Mouse (Mus musculus): ENCODE measurements at regions not wholly inside any gene's neighbourhood (a gene's known extent, or its start where the extent isn't known, plus 50 kb on each side); places are given as distances from the start of the nearest gene placed in this dataset.

DNA sequence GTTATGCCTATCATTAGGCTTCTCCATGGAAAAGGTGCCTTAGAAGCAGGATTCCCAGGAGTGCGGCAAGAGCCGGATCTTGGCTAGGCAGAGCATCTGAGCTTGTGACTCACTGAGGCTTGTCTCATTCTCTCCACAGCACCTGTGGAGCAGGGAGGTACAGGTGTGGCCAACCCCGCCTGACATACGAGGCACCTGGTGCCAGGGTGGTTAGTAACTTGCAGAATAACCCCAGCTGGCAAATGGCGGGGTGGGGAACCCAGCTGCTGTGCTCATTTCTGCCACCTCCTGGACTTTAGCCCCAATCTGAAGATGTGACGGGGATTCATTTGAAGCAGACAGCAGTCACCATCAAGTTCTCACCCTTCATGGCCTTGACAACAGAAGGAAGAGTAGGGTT is 96.2 kb downstream of the Pdgfra start:
- no peaks in the 10 kb centered on the region for H3K36me3 ChIP-seq
- WGBS: 86% methylated on average over 6 of the region's 6 CpGs
- H3K4me3 ChIP-seq: no peak overlapping the region
- H3K27me3 ChIP-seq: no peaks in the 10 kb centered on the region
- 0 out of 2 replicates have a peak overlapping the region, but pooled peaks have one; percentile 75 for H3K27ac ChIP-seq
- ATAC-seq (ENCODE audit: low FRiP score): no peak
- H3K9ac ChIP-seq: 0 out of 2 replicates have a peak overlapping the region, but pooled peaks have one; percentile 29
- peaks cover 14% of the 10 kb centered on the region for H3K4me1 ChIP-seq (replicated peaks)
- no peaks in the 10 kb centered on the region for H3K9me3 ChIP-seq
- H3K4me2 ChIP-seq: no peak overlapping the region

DNA sequence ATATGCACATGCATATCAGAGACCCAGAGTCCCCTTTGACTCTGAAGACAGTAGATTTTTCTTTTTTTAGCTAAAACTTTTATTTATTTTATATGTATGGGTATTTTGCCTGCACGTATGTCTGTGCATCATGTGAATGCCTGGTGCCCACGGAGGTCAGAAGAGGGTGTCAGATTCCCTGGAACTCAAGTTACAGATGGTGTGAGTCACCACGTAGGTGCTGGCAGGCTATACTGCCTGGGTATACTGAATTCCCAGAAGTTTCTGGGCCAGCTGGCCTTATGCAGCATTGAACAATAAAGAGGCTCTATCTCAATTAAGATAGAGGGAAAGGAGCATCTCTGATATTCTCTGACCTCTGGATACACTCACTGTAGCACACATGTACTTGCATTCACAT is 97.6 kb downstream of the Pdgfra start:
- Histone ChIP-seq H3K27me3 (no peaks in the 10 kb centered on the region), H3K4me3 (no peak overlapping the region), H3K36me3 (no peaks in the 10 kb centered on the region), H3K9me3 (no peaks in the 10 kb centered on the region), H3K9ac (no peak overlapping the region), H3K4me2 (no peak overlapping the region), H3K27ac (no peak overlapping the region), H3K4me1 (replicated peaks) (peaks cover 14% of the 10 kb centered on the region)
- WGBS: 85% methylated on average over 3 of the region's 3 CpGs
- no peak for ATAC-seq (ENCODE audit: low FRiP score)

DNA sequence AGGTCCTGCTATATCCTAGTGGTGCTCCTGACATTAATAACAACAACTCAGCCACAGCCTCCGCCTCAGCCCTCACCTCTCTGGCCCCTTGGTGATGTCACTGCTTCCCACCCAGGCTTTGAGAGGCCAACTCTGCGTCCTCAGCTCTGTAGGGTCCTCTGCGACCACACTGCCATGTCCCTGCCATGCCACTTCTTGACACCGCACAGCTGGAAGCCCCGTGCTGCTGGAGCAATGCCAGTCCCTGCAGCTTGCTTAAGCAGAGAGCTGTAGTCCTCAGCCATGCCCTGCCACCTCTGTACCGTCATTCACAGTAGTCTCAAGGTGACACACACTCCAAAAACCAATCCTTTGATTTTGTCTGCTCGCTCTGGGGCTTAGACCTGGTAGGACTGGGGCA is 101.3 kb downstream of the Pdgfra start:
- no peaks in the 10 kb centered on the region for H3K9me3 ChIP-seq
- no peaks in the 10 kb centered on the region for H3K36me3 ChIP-seq
- no peak overlapping the region for H3K4me2 ChIP-seq
- H3K27me3 ChIP-seq: no peaks in the 10 kb centered on the region
- no peak for ATAC-seq (ENCODE audit: low FRiP score)
- no peak overlapping the region for H3K4me3 ChIP-seq
- WGBS: 87% methylated on average over 7 of the region's 7 CpGs
- H3K4me1 ChIP-seq (replicated peaks): no peaks in the 10 kb centered on the region
- H3K9ac ChIP-seq: no peak overlapping the region
- H3K27ac ChIP-seq: no peak overlapping the region

DNA sequence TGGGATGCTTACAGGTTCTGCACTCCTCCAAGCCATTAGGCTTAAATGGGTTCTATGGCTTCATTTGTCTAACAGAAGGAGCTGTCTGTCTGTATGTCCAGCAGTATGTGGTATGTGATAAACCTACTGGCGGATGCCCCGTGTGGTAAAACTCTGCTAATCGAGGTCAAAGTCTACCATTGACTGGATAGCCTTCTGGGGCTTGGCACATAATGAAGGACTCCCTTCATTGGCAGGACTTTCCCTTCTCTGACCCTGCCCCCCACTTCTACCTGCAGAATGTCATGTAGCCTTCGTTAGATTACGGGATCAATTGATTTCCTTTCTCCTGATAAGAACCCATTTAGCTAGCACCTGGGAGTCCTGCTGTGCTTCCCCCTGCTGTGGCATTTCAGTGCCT is 101.7 kb downstream of the Pdgfra start:
- H3K27ac ChIP-seq: no peak overlapping the region
- H3K4me1 ChIP-seq (replicated peaks): no peaks in the 10 kb centered on the region
- no peak overlapping the region for H3K4me3 ChIP-seq
- H3K4me2 ChIP-seq: no peak overlapping the region
- H3K36me3 ChIP-seq: no peaks in the 10 kb centered on the region
- H3K9me3 ChIP-seq: no peaks in the 10 kb centered on the region
- ATAC-seq (ENCODE audit: low FRiP score): no peak
- 88% methylated on average over 5 of the region's 5 CpGs for WGBS
- no peaks in the 10 kb centered on the region for H3K27me3 ChIP-seq
- no peak overlapping the region for H3K9ac ChIP-seq

DNA sequence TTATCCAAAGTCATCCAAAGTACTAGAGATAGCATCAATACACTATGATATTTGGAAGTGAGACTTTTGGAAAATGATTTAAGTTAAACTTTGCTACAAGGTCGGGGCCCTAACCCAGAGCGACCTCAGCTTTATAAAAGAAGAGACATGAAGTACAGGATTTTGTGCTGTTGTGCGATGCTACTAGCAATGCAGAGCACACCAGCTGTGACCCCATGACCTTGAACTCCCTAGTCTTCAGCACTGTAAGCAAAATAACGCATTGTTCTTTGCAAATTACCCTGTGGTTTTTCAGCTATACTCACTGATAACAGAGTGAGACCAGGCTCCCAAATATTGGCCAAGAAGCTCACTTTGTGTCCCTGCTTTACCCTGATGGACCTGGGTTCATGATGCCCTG is 104.1 kb downstream of the Pdgfra start:
- Histone ChIP-seq H3K9ac (no peak overlapping the region), H3K27me3 (no peaks in the 10 kb centered on the region), H3K4me2 (no peak overlapping the region), H3K27ac (no peak overlapping the region), H3K36me3 (no peaks in the 10 kb centered on the region), H3K4me3 (no peak overlapping the region), H3K4me1 (replicated peaks) (no peaks in the 10 kb centered on the region), H3K9me3 (no peaks in the 10 kb centered on the region)
- 81% methylated on average over 4 of the region's 4 CpGs for WGBS
- no peak for ATAC-seq (ENCODE audit: low FRiP score)

DNA sequence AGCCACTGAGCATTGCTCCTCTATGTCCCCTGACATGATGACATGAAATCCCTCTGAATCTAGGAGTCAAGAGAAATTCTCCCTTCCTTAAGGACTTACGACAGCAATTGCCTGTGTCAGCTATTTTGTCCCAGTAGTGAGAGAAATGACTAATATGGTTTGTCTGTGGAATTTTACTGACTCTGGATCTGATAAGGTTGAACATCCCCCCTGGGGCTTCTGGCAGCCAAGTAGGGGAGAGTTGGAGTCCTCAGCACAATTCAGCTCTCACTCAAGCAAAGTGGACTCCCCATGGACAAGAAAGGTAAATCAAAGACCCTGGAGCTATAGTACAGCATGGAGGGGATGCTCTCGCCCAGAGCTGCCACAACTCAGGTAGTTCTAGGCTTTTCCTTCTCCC is 105.0 kb downstream of the Pdgfra start:
- no peaks in the 10 kb centered on the region for H3K9me3 ChIP-seq
- H3K4me2 ChIP-seq: no peak overlapping the region
- H3K4me3 ChIP-seq: no peak overlapping the region
- no peaks in the 10 kb centered on the region for H3K4me1 ChIP-seq (replicated peaks)
- H3K9ac ChIP-seq: no peak overlapping the region
- 58% methylated on average over 2 of the region's 2 CpGs for WGBS
- H3K36me3 ChIP-seq: no peaks in the 10 kb centered on the region
- no peak overlapping the region for H3K27ac ChIP-seq
- ATAC-seq (ENCODE audit: low FRiP score): no peak
- H3K27me3 ChIP-seq: no peaks in the 10 kb centered on the region

DNA sequence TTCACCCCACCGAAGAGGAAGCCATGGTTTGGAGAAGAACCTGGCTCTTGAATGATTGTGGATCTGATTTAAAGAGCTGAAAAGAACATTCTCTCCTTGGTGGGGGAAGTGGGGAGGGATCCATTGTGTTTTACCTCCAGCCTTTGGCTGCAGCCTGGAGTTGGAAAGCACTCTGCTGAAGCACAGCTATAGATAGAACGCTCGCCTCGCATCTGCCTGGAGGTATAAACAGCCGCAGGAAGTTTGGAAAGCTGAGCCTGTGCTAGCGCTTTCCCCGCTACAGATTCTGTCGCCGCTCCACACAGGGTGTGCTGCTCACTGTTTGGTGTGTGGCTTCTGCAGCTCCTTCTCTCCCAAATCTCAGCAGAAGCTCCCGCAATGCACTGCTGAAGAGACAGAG is 108.2 kb downstream of the Pdgfra start:
- no peaks in the 10 kb centered on the region for H3K27me3 ChIP-seq
- H3K27ac ChIP-seq: no peak overlapping the region
- no peak overlapping the region for H3K4me3 ChIP-seq
- no peaks in the 10 kb centered on the region for H3K9me3 ChIP-seq
- no peak overlapping the region for H3K4me2 ChIP-seq
- no peaks in the 10 kb centered on the region for H3K4me1 ChIP-seq (replicated peaks)
- WGBS: 89% methylated on average over 10 of the region's 10 CpGs
- H3K9ac ChIP-seq: no peak overlapping the region
- no peaks in the 10 kb centered on the region for H3K36me3 ChIP-seq
- ATAC-seq (ENCODE audit: low FRiP score): no peak

DNA sequence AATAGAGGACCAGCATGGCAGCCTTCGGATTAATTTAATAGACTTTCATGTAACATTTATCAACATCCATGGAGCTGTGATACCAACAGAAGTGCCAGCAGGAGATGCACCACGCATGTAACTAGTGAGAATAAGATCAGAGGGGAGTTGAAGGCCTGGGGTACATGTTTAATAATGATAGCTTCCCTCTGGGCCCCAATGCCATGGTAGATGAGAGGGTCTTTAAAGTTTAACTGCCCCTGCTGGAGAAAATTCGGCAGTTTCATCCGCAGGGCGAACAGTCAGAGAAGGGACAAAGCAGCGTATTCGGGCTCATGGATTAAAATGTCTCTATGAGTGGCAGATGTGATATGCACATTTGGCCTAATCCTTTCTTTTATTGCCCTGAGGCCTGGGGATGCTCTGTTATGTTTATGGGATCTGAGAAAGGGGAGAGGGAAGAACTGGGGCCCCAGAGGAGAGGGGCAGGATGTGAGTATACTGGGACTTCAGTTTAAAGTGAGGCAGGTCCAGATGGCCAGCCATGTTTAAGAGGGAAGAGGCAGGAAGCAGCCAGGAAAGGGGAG is 114.1 kb downstream of the Pdgfra start:
- 0 out of 2 replicates have a peak, but pooled peaks cover 7% of the 10 kb centered on the region for H3K4me1 ChIP-seq (replicated peaks)
- H3K27me3 ChIP-seq: no peaks in the 10 kb centered on the region
- H3K9ac ChIP-seq: 0 out of 2 replicates have a peak overlapping the region, but pooled peaks have one; percentile 24
- no peaks in the 10 kb centered on the region for H3K9me3 ChIP-seq
- ATAC-seq (ENCODE audit: low FRiP score): no peak
- no peaks in the 10 kb centered on the region for H3K36me3 ChIP-seq
- H3K4me2 ChIP-seq: no peak overlapping the region
- no peak overlapping the region for H3K4me3 ChIP-seq
- H3K27ac ChIP-seq: peak overlapping the region; percentile 9; the same call in 1 of the 2 replicates
- 75% methylated on average over 7 of the region's 7 CpGs for WGBS

DNA sequence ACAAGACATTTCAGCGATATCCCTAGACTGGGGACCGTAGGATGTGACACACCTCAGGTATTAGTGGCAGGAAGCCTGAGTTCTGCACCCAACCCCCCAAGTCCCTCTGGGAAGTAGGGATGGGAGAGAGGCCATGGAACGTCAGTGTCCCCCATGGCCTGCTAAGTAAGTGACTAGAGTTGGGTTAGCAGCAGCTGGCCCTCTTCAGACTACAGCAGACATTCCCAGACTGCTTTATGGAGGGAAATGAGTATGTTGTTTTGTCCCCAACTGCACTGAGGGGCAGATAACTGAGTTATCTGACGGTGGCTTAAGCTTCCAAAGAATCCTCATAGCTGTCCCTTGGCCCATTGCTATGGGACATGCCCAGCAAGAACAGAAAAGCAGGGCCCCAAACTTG is 114.8 kb downstream of the Pdgfra start:
- no peak overlapping the region for H3K4me2 ChIP-seq
- WGBS: 83% methylated on average over 4 of the region's 4 CpGs
- H3K9ac ChIP-seq: no peak overlapping the region
- ATAC-seq (ENCODE audit: low FRiP score): no peak
- no peak overlapping the region for H3K27ac ChIP-seq
- H3K4me1 ChIP-seq (replicated peaks): 0 out of 2 replicates have a peak, but pooled peaks cover 7% of the 10 kb centered on the region
- no peak overlapping the region for H3K4me3 ChIP-seq
- H3K9me3 ChIP-seq: no peaks in the 10 kb centered on the region
- no peaks in the 10 kb centered on the region for H3K36me3 ChIP-seq
- H3K27me3 ChIP-seq: no peaks in the 10 kb centered on the region

DNA sequence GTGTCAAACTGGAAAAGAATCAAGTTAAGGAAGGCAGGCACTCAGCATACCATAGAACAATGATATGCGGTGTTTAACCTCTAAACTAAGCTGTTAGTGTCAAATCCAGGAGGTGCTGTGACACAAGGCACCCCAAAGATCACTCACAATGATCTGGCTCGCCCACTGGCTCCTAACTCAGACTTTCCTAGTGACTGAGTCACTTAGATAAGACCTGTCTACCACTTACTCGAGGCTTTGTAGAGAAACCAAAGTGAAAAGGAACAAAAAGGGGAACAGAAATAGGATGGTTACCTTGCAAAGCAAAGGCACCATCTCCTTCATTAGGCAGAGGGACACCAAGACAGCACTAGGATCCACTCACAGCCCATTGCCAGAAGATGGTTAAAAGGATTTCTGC is 115.7 kb downstream of the Pdgfra start:
- Histone ChIP-seq H3K27me3 (no peaks in the 10 kb centered on the region), H3K4me1 (replicated peaks) (0 out of 2 replicates have a peak, but pooled peaks cover 7% of the 10 kb centered on the region), H3K9ac (no peak overlapping the region), H3K36me3 (no peaks in the 10 kb centered on the region), H3K4me2 (no peak overlapping the region), H3K27ac (no peak overlapping the region), H3K9me3 (no peaks in the 10 kb centered on the region), H3K4me3 (no peak overlapping the region)
- WGBS: 89% methylated on average over 3 of the region's 3 CpGs
- no peak for ATAC-seq (ENCODE audit: low FRiP score)

DNA sequence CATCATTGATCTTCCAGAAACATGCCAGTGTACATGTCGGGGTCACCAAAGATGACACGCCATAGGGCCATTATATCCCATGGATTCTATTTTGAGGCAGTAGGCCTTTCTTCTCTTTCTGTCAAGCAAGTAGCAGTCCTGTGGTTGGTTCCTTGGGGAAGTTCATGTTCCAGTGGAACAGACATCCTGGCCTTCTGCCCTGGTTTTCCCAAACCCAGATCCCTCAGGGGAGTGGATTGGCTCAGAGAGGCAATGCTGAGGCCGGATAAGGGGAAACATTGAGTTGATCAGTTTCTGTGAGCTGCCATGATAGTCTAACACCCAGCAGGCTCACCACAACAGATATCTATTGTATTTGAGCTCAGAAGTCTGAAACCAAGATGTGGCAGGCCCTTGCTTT is 125.9 kb downstream of the Pdgfra start:
- H3K27me3 ChIP-seq: no peaks in the 10 kb centered on the region
- H3K27ac ChIP-seq: no peak overlapping the region
- H3K4me3 ChIP-seq: no peak overlapping the region
- no peak for ATAC-seq (ENCODE audit: low FRiP score)
- no peaks in the 10 kb centered on the region for H3K36me3 ChIP-seq
- no peak overlapping the region for H3K4me2 ChIP-seq
- no peak overlapping the region for H3K9ac ChIP-seq
- no peaks in the 10 kb centered on the region for H3K4me1 ChIP-seq (replicated peaks)
- H3K9me3 ChIP-seq: no peaks in the 10 kb centered on the region
- WGBS: 92% methylated on average over 3 of the region's 3 CpGs

DNA sequence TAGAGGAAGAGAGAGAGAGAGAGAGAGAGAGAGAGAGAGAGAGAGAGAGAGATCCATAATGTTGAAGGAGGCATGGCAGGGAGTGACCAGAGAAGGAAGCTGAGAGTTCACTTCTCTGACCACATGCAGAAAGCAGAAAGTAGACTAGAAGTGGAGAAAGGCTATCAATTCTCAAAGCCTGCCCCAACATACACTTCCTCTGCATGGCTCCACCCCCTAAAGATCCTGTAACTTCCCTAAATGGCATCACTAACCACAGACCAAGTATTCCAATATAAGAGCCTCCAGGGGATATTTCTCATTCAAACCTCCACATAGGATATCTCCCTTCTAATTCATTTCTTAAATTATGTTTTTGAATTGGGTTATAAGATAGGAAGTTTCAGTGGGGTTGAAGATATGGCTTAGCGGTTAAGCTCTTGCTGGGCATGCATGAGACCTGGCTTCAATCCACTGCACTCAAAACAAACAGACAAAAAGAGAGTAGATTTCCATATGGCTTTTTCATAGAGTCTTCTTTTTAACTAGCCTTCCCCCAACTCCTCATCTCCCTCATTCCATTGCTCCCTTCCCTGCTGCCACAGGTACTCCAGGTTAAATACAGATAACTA is 127.6 kb downstream of the Pdgfra start:
- Histone ChIP-seq H3K4me3 (no peak overlapping the region), H3K4me2 (no peak overlapping the region), H3K9ac (no peak overlapping the region), H3K27me3 (no peaks in the 10 kb centered on the region), H3K9me3 (no peaks in the 10 kb centered on the region), H3K27ac (no peak overlapping the region), H3K4me1 (replicated peaks) (no peaks in the 10 kb centered on the region), H3K36me3 (no peaks in the 10 kb centered on the region)
- no peak for ATAC-seq (ENCODE audit: low FRiP score)
- WGBS: 100% methylated on average over 1 of the region's 1 CpGs

DNA sequence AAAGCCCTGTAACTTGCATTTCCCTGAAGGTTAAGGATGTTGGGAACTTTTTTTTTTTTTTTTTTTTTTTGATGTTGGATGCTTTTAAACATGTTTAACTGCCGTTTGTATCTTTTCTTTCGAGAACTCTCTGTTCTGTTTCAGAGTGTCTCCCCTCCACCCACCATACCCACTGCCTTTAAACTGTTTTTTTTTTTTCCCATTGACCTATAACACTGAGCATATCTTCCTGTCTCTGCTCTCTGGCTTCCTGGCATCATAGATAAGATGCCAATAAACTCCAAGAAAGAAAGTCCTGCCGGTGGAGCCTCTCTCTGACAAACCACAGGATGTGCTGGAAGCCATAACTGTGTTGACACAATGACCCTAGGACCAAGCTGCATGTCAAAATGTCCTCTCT is 128.6 kb downstream of the Pdgfra start:
- H3K9me3 ChIP-seq: no peaks in the 10 kb centered on the region
- no peak overlapping the region for H3K9ac ChIP-seq
- H3K36me3 ChIP-seq: no peaks in the 10 kb centered on the region
- peaks cover 5% of the 10 kb centered on the region for H3K4me1 ChIP-seq (replicated peaks)
- no peak for ATAC-seq (ENCODE audit: low FRiP score)
- H3K27me3 ChIP-seq: no peaks in the 10 kb centered on the region
- no peak overlapping the region for H3K4me2 ChIP-seq
- no peak overlapping the region for H3K4me3 ChIP-seq
- WGBS: 74% methylated on average over 3 of the region's 3 CpGs
- no peak overlapping the region for H3K27ac ChIP-seq

All from hindbrain, embryonic 13.5 days (tissue).